Mouse (Mus musculus) ovary, adult 18-20 months (tissue): ENCODE measurements around the gene Zfp710.
"Not testable (repeated sequence)": the region's sequence is repeated elsewhere in the genome, so short reads cannot be mapped to it uniquely, and the experiment has no call there.

Source experiments
- DNase-seq: peaks from one replicate; pipeline ENCODE4 v3.0.0; 2022; ENCODE audit warnings: low spot score, mixed read lengths

Gene Zfp710

GRCm38 (mm10) chr7:80114451-80115223, 90.0 kb downstream of the Zfp710 start:
- peak; percentile 40 for DNase-seq

DNA sequence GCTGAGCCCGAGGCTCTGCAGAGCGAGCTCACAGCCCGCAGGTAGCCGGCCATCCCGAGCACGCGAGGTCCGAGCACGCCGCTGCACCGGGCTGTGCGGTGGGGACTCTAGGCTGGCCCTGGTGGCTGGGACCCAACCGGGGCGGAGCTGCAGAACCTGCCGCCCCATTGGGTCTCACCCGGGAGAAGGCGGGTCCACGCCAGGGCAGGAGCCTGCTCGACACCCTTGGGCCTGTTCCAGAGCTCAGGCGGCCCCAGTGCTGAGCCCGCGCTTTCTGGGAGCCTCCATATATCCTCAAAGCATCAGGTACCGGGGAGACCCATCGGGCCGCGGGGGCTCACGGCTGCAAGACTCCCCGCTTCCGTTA, 90.6 kb downstream of the Zfp710 start, which contains the start of gene Idh2:
Gene Idh2, minus strand, starts transcription at position 169 of the 367 bp plus-strand sequence.
- DNase-seq, result peak; percentile 91

- DNase-seq, result no peak
Observed at GRCm38 (mm10) chr7:80116158-80116557, 91.5 kb downstream of the Zfp710 start.

DNA sequence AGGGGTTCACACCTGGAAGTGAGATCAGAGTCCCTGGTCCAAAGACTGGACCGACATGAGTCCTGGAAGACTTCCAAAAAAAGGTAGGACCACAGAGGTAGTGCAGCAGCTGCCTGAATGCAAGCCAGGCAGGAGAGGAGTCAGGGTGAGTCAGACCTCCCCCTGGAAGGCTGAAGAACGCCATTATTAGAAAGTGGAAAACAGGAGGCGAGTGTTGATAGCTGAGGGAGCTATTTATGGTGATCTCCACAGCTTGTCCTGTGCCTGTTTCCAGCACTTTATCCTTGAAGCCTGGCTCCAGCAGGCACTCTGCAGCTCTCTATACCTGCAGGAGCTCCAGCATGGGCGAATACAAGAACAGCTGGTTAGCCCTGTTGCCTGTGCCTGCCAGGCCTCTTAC, 94.6 kb downstream of the Zfp710 start:
- DNase-seq, result no peak

- no peak for DNase-seq
Observed at GRCm38 (mm10) chr7:80121083-80121482, 96.5 kb downstream of the Zfp710 start.

- no peak for DNase-seq
Observed at GRCm38 (mm10) chr7:80123115-80123514, 98.5 kb downstream of the Zfp710 start.

DNA sequence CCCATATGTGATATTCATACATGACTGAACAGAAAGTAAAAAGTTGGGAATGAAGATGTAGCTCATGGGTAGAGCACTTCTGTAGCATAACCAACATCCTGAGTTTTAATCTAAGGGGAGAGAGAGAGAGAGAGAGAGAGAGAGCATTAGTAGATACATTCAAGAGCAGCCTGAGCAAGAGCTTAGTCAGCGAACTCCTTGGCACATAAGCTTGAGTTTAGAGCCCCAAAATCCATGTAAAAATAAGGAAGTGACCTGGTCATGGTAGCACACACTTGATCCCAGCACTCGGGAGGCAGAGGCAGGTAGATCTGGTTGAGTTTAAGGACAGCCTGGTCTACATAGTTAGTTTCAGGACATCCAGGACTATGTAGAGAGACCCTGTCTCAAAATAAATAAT, 99.1 kb downstream of the Zfp710 start:
- DNase-seq, result no peak

- DNase-seq, result no peak
Observed at GRCm38 (mm10) chr7:80129278-80129677, 104.7 kb downstream of the Zfp710 start.

DNA sequence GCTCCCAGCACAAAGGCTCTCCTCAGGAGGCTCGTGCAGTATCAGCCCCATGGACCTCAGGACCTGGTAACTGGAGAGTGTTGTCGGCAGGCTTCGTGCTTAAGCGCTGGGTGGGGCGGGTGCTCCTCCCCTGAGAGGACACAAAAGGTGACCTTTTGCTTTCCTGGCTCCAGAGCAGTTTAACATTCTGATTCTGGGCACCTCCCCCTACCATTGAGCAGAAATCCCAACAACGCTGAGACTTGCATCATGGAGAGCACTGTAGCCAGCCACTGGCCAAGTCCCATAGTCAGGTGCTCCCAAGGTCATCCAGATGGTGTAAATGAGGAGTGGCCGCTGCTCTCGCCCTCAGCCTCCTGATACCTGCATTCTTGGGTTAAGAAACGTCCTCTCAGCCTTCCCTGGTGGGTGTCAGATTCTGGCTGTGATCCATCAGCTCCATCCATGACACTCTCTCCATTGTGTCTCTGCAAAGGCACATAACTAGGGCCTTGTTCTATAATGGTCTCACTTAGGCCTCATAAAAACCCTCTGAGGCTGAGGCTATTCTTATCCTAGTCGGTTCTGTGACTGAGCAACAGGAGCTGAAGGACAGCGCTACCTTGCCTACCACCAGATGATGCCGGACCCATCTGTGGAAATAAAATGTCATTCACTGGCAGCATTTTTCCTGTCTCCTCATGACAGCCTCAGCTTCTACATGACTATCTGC, 105.9 kb downstream of the Zfp710 start:
- no peak for DNase-seq

DNA sequence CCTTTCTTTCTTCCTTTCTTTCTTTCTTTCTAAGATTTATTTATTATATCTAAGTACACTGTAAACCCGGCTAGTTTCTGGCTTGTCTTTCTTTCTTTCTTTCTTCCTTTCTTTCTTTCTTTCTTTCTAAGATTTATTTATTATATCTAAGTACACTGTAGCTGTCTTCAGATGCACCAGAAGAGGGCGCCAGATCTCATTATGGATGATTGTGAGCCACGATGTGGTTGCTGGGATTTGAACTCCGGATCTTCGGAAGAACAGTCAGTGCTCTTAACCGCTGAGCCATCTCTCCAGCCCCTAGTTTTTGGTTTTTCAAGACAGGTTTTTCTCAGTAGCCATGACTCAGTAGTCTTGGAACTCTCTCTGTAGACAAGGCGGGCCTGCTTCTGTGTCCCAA, 106.7 kb downstream of the Zfp710 start:
- not testable (repeated sequence) for DNase-seq

GRCm38 (mm10) chr7:80132541-80132940, 107.9 kb downstream of the Zfp710 start:
- no peak for DNase-seq

DNA sequence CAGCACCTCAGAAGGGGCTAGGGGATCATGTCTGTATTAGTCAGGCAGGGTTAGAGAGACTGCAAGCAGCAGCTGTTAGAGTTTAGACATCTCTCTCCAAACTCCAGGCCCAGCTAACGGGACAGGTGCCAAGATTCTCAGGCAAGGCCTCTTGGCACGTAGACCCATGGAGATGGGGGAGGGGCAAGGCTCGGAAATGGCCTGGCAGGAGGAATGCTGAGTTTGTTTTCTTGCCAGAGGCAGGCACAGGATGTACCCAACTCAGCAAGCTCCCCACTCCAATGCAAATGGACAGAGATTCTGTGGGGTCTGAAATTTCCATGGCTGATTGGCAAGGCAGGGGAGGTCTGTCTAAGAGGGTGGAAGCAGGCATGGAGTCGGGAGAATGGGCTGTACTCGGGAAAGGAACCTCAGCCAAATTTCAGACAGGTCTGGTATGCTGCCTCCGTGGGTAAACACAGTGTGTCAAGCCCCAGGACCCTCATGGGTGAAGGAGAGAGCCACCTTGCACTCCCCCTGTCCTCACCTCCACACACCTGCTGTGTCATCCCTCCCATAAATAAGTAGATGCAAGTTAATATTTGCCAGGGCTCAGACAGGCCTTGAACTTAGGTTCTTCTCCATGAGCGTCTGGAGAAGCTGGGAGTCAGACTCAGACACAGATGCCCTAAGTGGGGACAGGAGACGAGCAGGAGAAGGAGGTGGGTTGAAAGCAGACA, 110.0 kb downstream of the Zfp710 start:
- DNase-seq, result peak; percentile 85

DNA sequence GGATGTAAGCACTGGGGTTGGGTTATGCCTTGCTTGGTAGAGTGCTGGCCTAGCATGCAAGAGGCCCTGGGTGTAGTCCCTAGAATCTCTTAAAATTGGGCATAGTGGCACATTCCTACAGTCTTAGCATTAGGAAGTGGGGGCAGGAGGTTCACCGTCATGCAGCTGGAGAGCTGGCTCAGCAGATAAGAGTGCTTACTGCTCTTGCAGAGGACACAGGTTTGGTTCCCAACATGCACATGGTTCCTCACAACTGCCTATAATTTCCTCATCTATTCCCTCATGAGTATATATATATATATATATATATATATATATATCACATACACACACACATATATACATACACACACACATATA, 110.5 kb downstream of the Zfp710 start:
- no peak for DNase-seq

- no peak for DNase-seq
Observed at GRCm38 (mm10) chr7:80138375-80138774, 113.8 kb downstream of the Zfp710 start.

GRCm38 (mm10) chr7:80140815-80141214, 116.2 kb downstream of the Zfp710 start:
- DNase-seq, result peak; percentile 52
